Comparison of ENCODE assay signal across 10 mouse cellular contexts in the genomic region with DNA sequence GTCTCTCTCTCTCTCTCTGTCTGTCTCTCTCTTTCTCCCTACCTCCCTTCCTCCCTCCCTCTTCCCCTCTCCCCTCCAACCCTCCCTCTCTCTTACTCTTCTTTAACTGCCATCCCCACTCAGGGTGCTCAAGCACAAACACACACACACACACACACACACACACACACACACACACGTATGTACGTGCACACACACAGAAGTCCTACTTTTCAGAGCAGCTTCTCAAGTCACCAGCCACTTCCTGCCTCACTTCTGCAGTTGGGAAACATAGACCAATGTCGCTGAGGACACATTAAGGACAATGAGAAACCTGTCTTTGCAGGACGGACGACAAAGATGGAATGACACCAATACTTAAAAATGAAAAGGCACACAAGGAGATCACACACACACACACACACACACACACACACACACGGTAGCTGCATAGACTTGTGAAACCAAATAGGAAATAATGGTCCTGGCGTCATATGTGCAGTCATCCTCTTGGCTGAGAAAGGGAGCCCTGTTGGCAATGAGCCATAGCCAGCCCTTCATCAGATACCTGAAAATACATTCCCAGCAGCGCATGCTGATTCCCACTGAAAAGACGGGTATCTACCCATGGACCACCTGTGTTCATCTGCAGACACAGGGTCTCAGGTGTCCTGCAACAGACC. TPM values are rescaled to one million over a fixed set of nuclear protein-coding genes. Genes with fewer than 3 reads are reported as not detected.
A peak's percentile ranks its signal among the peaks of the same experiment; 100 is the strongest.
DNase-seq lines count a peak whose midpoint lies in the region; ATAC-seq and TF ChIP-seq lines count a peak whose summit lies in the region.
"Had no signal": no experiment of that assay in that cellular context is flagged by ENCODE, and none has a peak within 500 bp of the region (broad histone marks: within the 10 kb centered on the region; RNA-seq: fewer than 3 reads in every experiment).

No protein-coding gene starts in this region.

- TF ChIP-seq POLR2A in spleen, adult 2 months (IDR thresholded peaks at IDR 0.05; ENCODE audit: low read depth, low read length), result no peak

- intact Hi-C loops in heart, postnatal 25 days (cut with DNase I), result loop anchor here (5.0 to 10.0 kb wide), 2 partner anchors 79 to 313 kb away; no protein-coding TSS in a partner anchor

- H3K4me1 ChIP-seq in heart, embryonic 10.5 days, result peaks cover 55% of the 10 kb centered on the region
- peaks cover 5% of the 10 kb centered on the region; the same call in 1 of the 2 replicates for H3K4me1 ChIP-seq in spleen, adult 2 months (ENCODE audit: control insufficient read depth, insufficient read depth, insufficient read length)
- H3K4me1 ChIP-seq in midbrain, embryonic 12.5 days, result peaks cover 11% of the 10 kb centered on the region

- peaks cover 27% of the 10 kb centered on the region for H3K27me3 ChIP-seq in heart, embryonic 10.5 days (ENCODE audit: insufficient read depth, poor library complexity, severe bottlenecking)
- H3K27me3 ChIP-seq in spleen, adult 2 months (ENCODE audit: control insufficient read depth, insufficient read depth, low read length), result peaks cover 11% of the 10 kb centered on the region
- peaks cover 37% of the 10 kb centered on the region for H3K27me3 ChIP-seq in midbrain, embryonic 12.5 days

- DNase-seq in heart, embryonic 10.5 days (ENCODE audit: low spot score), result no peak
- DNase-seq in heart, postnatal 25 days (ENCODE audit: low spot score), result no peak
- no peak for DNase-seq in spleen, adult 2 months (ENCODE audit: low read depth in 1 of 2, low spot score in 2 of 2)
- no peak for DNase-seq in spleen, postnatal 36 days (ENCODE audit: low spot score in 2 of 2)
- DNase-seq in lung, adult 18-20 months, result no peak
- DNase-seq in embryo, embryonic 10.5 days (ENCODE audit: low spot score), result no peak
- DNase-seq in kidney, adult 8-10 months, result no peak
- DNase-seq: adrenal gland, postnatal 10 days had no signal

- peak overlapping the region; percentile 80 for H3K4me2 ChIP-seq in midbrain, embryonic 12.5 days (replicated peaks)

- no peak overlapping the region for H3K9ac ChIP-seq in midbrain, embryonic 12.5 days (replicated peaks)
- H3K9ac ChIP-seq: limb, embryonic 13.5 days had no signal

- 81% methylated on average over 9 of the region's 9 CpGs for WGBS in heart, embryonic 10.5 days
- WGBS in spleen, adult 2 months, result 27% methylated on average over 9 of the region's 9 CpGs
- 80% methylated on average over 9 of the region's 9 CpGs for WGBS in midbrain, embryonic 12.5 days

- ATAC-seq in midbrain, embryonic 12.5 days (ENCODE audit: low FRiP score, low read depth), result no peak

- no peaks in the 10 kb centered on the region for H3K36me3 ChIP-seq in heart, embryonic 10.5 days
- H3K36me3 ChIP-seq in spleen, adult 2 months (ENCODE audit: control insufficient read depth, insufficient read depth, low read length), result no peaks in the 10 kb centered on the region
- no peaks in the 10 kb centered on the region for H3K36me3 ChIP-seq in midbrain, embryonic 12.5 days
- H3K36me3 ChIP-seq: limb, embryonic 13.5 days had no signal

- H3K4me3 ChIP-seq in heart, embryonic 10.5 days, result peak overlapping the region; percentile 84; the same call in 1 of the 2 replicates
- H3K4me3 ChIP-seq in spleen, adult 2 months (ENCODE audit: extremely low read depth, insufficient read depth, insufficient read length), result no peak overlapping the region
- H3K4me3 ChIP-seq in midbrain, embryonic 12.5 days, result no peak overlapping the region

- no peak for TF ChIP-seq CTCF in spleen, adult 2 months (IDR thresholded peaks at IDR 0.05; ENCODE audit: extremely low read depth, insufficient read depth, insufficient read length, insufficient replicate concordance)

- H3K27ac ChIP-seq in heart, embryonic 10.5 days, result peak overlapping the region; percentile 36; the same call in 1 of the 2 replicates
- H3K27ac ChIP-seq in spleen, adult 2 months (ENCODE audit: insufficient read depth, low read length), result 0 out of 2 replicates have a peak overlapping the region, but pooled peaks have one; percentile 3
- H3K27ac ChIP-seq in midbrain, embryonic 12.5 days (replicated peaks), result no peak overlapping the region
- H3K27ac ChIP-seq: limb, embryonic 13.5 days had no signal

- no peaks in the 10 kb centered on the region for H3K9me3 ChIP-seq in heart, embryonic 10.5 days
- H3K9me3 ChIP-seq in midbrain, embryonic 12.5 days, result no peaks in the 10 kb centered on the region
- H3K9me3 ChIP-seq: limb, embryonic 13.5 days had no signal

RNA-seq across cellular contexts. Expression of gene Slco3a1, which starts 3.1 kb away (rescaled TPM):
- 26.9 and 36.7 TPM in 2 replicates for polyA plus RNA-seq in heart, embryonic 10.5 days (2016; fragmentation: Nextera tagmentation; extraction: Ambion mirVana)
- total RNA-seq in heart, postnatal 25 days (2021), result 100 to 1,000 TPM in 1 of 2 experiments, 10 to 100 TPM in 1; 95.3 to 105 TPM
- polyA plus RNA-seq in spleen, adult 2 months (2012; rRNA removed), result 23.1 and 26.2 TPM in 2 replicates
- 14.3 and 14.8 TPM in 2 replicates for polyA plus RNA-seq in midbrain, embryonic 12.5 days (2016; fragmentation: Nextera tagmentation; extraction: Ambion mirVana)
